Mouse (Mus musculus): ENCODE results near the gene Ank3.

The Ank3 gene

GRCm38 (mm10) chr10:69670496-69670895 lies 271.9 kb downstream of the Ank3 start:
- no peak for DNase-seq (ENCODE audit: low spot score)

GRCm38 (mm10) chr10:69670959-69671358 lies 272.4 kb downstream of the Ank3 start:
- DNase-seq (ENCODE audit: low spot score), result no peak

GRCm38 (mm10) chr10:69671505-69671904 lies 272.9 kb downstream of the Ank3 start:
- no peak for DNase-seq (ENCODE audit: low spot score)

DNA sequence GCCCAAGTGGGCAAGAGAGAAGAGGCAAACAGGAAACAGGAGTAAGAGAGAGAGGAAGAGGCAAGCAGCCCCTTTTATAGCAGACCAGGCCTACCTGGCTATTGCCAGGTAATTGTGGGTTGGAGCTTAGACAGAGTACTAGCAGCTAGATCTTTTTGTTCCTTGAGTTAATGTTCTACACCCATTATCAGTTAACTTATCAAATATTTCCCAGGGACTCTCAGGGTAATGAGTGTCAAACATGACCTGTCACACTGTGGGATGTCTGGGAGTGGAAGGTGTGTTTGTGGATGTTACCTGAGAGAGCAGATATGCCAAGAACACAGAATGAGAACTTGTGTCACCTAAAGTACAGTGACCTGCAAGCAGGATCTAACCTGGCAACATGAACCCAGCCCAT lies 274.0 kb downstream of the Ank3 start:
- no peak for DNase-seq (ENCODE audit: low spot score)

DNA sequence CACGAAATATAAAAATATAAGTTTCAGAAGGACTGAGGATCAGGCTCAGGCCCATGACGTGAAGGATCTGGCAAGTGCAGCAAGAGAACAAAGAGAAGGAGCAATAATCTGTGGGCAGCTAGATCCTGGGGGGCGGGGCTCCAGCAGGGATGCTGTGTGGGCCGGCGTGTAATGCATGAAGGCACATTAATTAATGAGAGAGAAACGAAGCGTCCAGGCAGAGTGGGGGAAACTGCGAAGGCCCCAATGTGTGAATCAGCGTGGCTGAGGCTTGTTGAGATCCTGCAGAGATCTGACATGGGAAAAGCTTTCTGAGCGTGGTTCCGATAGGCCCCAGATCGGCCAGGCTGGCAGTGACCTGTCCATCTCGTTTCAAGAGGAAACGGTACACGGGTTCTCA lies 279.7 kb downstream of the Ank3 start:
- no peak for DNase-seq (ENCODE audit: low spot score)

GRCm38 (mm10) chr10:69686336-69686735 lies 287.8 kb downstream of the Ank3 start:
- DNase-seq (ENCODE audit: low spot score), result no peak

DNA sequence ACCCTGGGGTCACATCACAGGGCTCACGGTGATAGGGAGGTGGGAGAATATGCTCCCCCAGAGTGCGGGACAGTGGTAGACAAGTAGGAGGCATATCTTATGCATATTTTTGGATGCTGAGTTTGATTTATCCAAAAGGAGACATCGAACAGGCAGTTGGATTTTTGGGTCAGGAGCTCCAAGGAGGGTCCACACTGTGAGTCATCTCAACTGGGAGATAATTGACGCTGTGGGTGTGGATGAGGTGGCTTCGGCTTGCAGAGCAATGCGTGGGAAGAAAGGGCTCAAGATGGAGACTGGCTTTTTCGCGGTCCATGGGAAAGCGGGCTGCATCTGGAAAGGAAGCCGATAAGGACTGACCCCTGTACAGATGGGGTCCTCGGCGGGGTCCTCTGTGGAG lies 290.5 kb downstream of the Ank3 start:
- no peak for DNase-seq (ENCODE audit: low spot score)

GRCm38 (mm10) chr10:69690131-69690960 lies 291.8 kb downstream of the Ank3 start:
- DNase-seq (ENCODE audit: low spot score), result no peak

- DNase-seq (ENCODE audit: low spot score), result no peak
Measured at GRCm38 (mm10) chr10:69690961-69691451, 292.4 kb downstream of the Ank3 start.

DNA sequence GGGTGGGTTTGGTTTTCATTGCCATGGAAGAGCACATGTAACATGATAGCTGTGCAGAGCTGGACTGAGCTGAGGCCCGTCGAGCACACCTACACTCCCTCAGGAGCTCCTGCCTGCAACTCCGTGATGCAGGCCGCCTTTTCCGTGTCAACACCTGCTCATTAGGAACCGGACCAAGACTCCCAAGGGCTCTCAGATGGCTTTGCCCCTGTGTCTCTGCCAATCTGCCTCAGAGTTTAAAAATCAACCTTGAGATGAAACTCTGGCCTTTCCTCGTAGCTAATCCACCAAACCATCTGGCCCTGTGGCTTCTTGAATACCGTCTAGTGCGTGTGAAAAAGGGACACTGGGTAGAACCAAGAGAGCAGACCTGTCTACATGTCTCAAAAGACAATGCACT lies 297.4 kb downstream of the Ank3 start:
- DNase-seq (ENCODE audit: low spot score), result no peak

DNA sequence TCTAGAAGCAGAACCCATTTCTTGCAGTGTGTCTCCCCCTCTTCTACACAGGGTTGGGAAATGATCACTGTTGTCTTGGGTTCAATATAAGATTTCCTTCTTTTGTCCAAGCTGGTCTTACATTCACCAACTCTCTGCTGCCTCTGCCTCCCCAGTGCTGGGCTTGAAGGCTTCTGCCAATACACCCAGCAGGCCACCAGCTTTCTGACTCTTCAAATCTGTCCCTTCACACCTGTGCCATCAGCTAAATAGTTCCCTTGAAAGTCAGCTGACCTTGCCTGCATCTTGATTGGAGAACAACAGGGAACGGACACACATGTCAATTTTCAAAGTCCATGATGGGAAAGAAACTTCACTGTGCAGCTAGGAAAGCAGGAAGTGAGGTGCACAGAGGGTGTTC lies 300.1 kb downstream of the Ank3 start:
- no peak for DNase-seq (ENCODE audit: low spot score)

DNA sequence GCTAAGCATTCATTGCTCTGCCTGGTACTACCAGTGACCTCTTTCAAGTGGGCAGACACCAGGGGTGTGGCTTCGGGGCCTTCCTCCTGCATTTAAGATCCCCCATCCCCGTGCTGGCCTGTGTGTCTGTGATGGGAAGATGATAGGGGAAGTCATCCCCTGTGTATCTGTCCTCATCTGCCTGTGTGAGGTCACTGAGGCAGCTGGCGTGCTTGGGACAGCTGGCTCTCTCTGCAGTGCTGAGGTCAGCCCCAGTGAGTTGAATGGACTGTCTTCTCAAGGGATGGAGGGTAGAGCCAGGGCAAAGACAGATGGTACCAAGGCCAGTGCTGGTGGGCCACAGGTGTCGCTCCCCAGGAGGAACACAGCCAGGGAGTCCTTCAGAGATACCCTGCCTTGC lies 302.7 kb downstream of the Ank3 start:
- no peak for DNase-seq (ENCODE audit: low spot score)

GRCm38 (mm10) chr10:69705806-69706768 lies 307.5 kb downstream of the Ank3 start:
- no peak for DNase-seq (ENCODE audit: low spot score)

DNA sequence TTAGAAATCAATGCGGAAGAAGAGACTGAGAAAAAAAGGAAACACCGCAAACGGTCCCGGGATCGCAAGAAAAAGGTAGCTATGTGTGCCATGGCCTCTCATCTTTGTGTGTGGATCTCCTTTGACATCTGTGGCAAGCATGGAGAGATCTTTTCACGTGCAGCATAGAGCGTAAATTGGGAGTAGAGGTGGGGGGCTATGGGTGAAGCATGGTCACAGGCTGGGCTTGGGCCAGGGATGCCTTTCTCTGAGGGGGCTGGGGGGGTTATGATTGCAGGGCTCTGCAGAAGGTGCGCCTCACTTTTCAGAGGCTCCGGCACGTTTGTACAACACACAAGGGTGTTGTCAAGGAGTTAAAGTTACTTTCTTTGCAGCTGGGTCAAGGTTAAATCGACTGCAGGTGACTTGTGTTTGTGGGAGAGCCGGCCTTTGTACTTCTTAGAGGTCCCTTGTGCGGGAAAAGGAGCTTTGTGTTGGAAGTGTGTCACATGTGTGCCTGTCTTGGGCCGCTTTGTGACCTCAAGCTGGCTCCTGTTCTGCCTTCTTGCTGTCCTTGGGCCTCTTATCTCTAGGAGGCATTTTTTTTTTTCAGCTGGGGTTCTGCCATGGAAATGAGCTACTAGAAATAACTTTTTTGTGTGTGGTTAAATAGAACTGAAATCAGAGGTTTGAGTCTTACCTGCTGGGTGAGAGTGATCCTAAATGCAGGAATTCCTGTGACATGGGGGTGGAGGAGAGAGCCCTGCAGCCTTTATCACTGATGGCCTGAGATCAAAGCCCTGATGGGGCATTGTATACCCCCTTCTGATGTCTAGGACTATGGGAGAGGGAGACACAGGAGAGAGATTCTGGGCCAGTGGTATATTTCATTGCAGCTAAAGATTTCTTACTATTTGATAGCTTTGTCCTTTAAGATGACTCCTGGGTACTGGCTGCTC lies 308.5 kb downstream of the Ank3 start:
- no peak for DNase-seq (ENCODE audit: low spot score)

DNA sequence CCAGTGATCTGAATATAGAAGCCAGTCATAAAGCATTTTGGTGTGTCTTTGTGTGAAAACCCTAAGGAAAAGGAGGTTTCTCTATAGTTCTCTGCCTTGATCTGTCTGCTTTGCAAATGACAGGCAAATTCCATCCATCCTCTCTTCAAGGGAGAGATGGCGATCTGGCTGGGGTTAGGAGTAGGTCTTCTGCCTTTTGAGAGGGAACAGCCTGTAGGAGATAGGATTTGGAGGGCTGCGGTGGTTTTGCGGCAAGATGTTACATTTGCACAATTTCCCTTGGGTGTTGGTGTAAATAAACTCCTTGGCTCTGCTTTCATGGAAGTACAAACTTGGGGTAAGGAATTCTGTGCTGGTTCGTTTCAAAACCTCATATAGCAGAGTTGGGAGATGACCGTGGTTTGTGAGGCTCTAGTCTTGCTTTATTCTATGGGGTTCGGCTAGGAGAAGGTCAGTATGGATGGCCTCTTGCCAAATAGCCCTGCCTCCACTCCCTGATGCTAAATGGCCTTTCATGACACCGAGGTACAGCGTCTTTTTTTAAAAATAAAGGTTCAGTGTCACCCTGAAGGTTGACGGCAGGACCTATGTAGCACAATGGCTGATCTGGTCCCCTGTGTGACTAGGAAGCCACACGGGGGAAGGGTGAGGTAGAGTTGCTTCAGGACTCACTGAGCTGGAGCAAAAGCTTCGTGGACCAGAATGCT lies 309.4 kb downstream of the Ank3 start:
- no peak for DNase-seq (ENCODE audit: low spot score)

- DNase-seq (ENCODE audit: low spot score), result no peak
Measured at GRCm38 (mm10) chr10:69709631-69710030, 311.1 kb downstream of the Ank3 start.

DNA sequence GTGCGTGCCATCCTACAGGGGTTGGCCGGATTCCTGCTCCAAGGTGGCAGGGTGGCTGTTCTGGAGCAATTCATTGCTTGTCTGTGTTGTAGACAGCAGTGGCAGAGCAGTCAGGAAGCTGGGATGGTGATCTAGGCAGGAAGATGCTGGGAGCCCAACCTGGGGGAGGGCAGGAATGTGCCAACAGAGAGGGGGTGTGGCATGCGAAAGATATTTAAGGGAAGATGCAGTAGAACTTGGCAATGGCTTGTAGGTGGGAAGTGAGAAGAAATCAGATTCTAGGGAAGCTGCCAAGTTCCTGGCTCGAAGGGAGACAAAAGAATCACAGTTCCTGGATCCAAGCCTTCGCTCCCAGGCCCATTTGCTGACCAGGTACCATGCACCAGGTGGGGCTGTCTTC lies 312.2 kb downstream of the Ank3 start:
- DNase-seq (ENCODE audit: low spot score), result no peak

GRCm38 (mm10) chr10:69716907-69717306 lies 318.3 kb downstream of the Ank3 start:
- no peak for DNase-seq (ENCODE audit: low spot score)

DNA sequence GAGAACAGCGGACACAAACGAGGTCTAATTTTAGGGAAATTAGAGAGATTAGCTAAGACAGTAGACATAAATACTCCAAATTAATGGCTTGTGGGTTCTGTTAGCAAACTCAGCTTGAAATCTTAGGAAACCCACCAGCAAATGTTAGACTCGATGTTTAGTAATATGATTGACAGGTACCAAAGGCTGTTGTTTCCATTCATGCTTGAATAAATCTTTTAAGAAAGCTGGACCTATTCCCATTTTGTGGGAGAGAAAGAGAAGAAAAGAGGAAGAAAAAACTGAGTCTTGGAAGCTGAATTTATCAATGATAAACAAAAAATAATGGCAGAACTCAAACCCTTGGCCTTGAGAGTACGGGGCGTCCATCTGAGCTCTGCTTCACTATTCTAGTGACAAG lies 320.8 kb downstream of the Ank3 start:
- no peak for DNase-seq (ENCODE audit: low spot score)

DNA sequence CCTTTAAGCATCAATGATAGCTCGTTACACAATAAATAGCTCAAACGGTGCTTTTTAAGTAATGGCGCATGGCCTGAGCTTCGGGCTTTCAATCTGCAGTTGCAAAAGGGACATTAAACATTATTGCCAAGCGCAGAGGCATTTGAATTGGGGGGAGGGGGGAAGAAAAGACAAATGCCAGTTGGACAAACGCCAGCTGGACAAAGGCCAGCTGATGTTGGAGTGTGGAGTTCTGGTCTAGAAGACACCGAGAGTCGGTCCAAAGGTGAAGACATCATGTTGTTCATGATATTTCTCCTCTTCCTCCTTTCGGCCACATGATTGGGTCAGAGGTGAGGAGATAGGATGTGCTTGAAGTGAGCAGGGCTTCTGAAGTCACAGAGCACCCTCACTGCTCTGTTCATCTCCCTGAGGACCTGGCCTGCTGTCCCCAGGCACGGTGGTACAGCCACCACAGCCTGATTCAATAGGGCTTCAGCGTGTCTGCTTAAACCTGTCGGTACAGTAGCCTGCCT lies 321.4 kb downstream of the Ank3 start:
- DNase-seq (ENCODE audit: low spot score), result no peak

- DNase-seq (ENCODE audit: low spot score), result no peak
Measured at GRCm38 (mm10) chr10:69720452-69720851, 321.9 kb downstream of the Ank3 start.

Measured in spleen, adult 12 weeks (tissue).